Mouse (Mus musculus) erythroblast, embryonic 14.5 days (primary cell): ENCODE data around the gene Nell2.
"Not testable (repeated sequence)": the region's sequence is repeated elsewhere in the genome, so short reads cannot be mapped to it uniquely, and the experiment has no call there.

Experiments used
- GATA1 ChIP-seq: IDR thresholded peaks from 2 replicates; pipeline ENCODE4 v1.6.1; 2012; ENCODE audit warnings: low read length, inconsistent platforms, mixed read lengths
- TAL1 ChIP-seq: IDR thresholded peaks from 3 replicates; pipeline ENCODE4 v1.6.1; 2012; ENCODE audit warnings: low read length, inconsistent platforms, mixed read lengths

- TF ChIP-seq TAL1, GATA1: not testable (repeated sequence)
These were observed 291.3 kb downstream of the Nell2 start for GRCm38 (mm10) chr15:95237021-95237420.
